Mouse (Mus musculus) megakaryocyte, embryonic 14.5 days (primary cell): ENCODE results near the gene Apom.

Experiments
- FLI1 ChIP-seq: IDR thresholded peaks from 2 replicates; pipeline ENCODE4 v1.6.1; 2012; ENCODE audit warnings: low read length, inconsistent platforms, mixed read lengths
- GATA1 ChIP-seq: IDR thresholded peaks from 3 replicates; pipeline ENCODE4 v1.6.1; 2012; ENCODE audit warnings: mixed read lengths, low read length, inconsistent platforms, borderline replicate concordance

GRCm38 (mm10) chr17:35180093-35180492 is 48.2 kb upstream of the Apom start:
- TF ChIP-seq GATA1 = no peak
- TF ChIP-seq FLI1 = no peak
